Mouse (Mus musculus): Measurements from ENCODE around the gene 5730596B20Rik.

The 5730596B20Rik gene

DNA sequence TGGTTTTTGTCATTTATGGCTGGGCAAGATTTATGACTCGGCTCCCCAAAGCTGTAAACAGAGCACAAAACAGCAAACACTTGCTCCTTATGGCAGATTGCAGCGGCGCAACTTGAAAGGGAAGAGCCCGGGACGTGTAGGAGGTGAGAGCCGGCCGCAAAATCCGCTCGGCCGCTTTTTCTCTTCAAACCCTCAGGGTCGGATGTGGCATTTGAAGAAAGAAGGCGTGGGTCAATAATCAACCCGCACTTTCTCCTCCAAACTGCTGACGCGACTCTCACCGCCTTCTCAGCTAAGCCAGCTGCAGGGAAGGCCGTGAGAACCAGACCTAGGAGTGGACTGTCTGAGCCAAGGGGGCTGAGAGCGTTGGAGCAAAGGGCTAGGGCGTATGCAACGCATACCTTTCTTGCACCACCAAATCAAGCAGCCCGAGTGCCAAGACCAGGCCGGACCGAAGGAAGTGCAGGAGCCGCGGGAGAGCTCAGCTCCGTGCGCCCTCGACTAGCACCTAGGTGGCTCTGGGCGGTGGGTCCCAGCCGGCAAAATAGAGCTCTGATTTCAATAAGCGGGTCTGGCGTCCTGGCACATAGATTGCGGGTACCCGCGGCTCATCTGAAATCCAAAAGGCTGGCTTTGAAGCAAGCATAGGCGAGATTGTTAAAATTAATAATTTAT, at the start of gene 5730596B20Rik:
TSS of gene 5730596B20Rik (plus strand) at position 438 of the 675 bp plus-strand sequence.
- no peak for DNase-seq

GRCm38 (mm10) chr6:52137841-52138535, 39.3 kb upstream of the 5730596B20Rik start:
- DNase-seq = no peak

DNA sequence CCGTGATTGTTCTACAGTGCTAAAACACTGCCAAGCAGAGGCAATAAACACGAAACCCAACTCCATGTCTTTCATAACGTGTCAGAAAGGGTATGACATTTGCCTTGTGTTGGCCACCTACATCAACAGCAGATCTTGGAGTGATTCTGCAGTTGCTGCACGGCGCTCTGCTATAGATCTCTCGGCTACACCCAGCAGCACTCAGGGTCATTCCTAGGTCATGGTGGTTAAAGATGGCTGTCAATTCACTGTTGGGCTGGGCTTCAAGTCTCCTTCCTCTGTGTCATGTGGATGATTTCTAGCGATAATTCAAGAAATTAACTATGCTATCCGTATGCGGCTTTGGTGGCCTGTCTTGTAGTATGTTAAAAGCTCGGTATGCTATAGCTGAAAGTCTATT, 38.7 kb upstream of the 5730596B20Rik start:
- DNase-seq = no peak

- DNase-seq = no peak
Measured at GRCm38 (mm10) chr6:52139115-52139514, 38.2 kb upstream of the 5730596B20Rik start.

- no peak for DNase-seq
Measured at GRCm38 (mm10) chr6:52150401-52150966, 26.8 kb upstream of the 5730596B20Rik start.

- no peak for DNase-seq
Measured at GRCm38 (mm10) chr6:52151571-52151970, 25.7 kb upstream of the 5730596B20Rik start.

- no peak for DNase-seq
Measured at GRCm38 (mm10) chr6:52152226-52153193, 24.8 kb upstream of the 5730596B20Rik start.

- DNase-seq = no peak
Measured at GRCm38 (mm10) chr6:52153270-52153669, 24.0 kb upstream of the 5730596B20Rik start.

GRCm38 (mm10) chr6:52154044-52154443, 23.3 kb upstream of the 5730596B20Rik start:
- no peak for DNase-seq

- no peak for DNase-seq
Measured at GRCm38 (mm10) chr6:52155471-52155870, 21.8 kb upstream of the 5730596B20Rik start.

GRCm38 (mm10) chr6:52156551-52157200, 20.6 kb upstream of the 5730596B20Rik start:
- no peak for DNase-seq

DNA sequence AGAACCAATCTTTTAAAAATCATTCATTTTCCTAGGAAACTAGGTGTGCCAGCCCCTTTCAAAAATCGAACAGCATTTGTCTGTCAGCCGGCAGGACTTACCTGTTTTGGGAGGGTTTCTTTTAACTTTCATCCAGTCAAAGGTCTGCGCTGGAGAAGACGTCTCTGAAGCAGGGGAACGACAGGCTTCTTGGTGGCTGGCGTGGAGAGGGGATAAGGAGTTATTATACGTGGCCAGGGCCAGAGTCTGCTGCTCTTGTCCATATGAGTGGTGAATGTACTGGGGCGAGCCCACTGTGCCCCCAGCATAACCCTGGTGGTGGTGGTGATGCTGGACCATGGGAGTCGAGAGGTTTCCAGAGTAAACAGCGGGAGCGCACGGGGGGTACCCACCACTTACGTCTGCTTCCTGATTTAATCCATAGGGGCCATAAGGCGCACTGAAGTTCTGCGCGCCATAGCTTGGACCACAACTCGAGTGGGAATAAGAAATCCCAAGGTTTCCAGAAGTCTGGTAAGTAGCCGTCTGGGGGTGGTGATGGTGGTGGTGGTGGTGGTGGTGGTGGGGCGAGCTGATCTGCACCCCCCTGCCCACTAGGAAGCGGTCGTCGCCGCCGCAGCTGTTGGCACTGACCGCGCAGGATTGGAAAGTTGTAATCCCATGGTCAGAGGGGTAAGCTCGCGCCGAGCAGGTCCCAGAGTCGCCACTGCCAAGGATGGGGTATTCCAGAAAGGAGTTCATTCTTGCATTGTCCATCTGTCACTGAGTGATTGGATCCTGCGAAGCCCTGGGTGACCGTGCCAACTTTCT, 19.6 kb upstream of the 5730596B20Rik start:
- DNase-seq = no peak

DNA sequence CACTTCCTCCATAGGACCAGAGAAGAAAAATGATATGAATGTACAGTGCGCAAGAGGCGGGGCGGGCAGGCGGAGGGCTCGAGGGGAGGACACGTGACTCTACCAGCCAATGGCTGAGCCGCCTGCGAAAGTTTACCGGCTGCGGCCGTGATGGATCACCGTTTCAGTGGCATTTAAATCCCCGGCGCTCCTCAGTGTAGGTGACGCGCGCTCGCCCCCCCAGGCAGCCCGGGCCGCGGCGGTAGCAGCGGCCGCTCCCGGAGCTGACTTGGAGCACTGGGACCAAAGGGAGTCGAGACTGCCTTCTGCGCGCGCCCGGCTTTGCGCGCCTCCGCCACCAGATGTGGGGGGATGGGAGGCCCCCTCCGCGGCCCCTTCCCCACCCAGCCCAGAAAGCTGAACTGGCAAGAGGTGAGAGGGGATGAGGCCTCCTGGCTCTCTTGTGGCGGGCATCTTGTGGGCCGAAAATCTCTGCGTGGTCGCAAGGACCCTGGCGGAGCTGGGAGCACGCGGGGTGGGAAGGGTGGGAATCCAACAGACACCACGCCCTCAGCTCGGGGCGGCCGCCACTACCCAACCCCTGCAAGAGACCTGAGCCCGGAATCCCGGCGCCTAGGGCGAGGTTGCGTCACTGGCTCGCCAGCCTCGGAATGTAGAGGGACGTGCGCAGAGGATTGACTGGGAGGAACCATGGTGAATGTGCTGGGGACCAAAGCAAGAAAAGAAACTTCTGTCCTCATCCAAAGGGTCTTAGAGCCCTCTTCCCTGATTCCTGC, 18.8 kb upstream of the 5730596B20Rik start, which contains the start of gene Hoxa1:
TSS of gene Hoxa1 (minus strand) at position 42 of the 776 bp plus-strand sequence.
- DNase-seq = no peak

GRCm38 (mm10) chr6:52159164-52159761, 18.0 kb upstream of the 5730596B20Rik start:
- DNase-seq = no peak

- no peak for DNase-seq
Measured at GRCm38 (mm10) chr6:52159979-52160378, 17.3 kb upstream of the 5730596B20Rik start.

DNA sequence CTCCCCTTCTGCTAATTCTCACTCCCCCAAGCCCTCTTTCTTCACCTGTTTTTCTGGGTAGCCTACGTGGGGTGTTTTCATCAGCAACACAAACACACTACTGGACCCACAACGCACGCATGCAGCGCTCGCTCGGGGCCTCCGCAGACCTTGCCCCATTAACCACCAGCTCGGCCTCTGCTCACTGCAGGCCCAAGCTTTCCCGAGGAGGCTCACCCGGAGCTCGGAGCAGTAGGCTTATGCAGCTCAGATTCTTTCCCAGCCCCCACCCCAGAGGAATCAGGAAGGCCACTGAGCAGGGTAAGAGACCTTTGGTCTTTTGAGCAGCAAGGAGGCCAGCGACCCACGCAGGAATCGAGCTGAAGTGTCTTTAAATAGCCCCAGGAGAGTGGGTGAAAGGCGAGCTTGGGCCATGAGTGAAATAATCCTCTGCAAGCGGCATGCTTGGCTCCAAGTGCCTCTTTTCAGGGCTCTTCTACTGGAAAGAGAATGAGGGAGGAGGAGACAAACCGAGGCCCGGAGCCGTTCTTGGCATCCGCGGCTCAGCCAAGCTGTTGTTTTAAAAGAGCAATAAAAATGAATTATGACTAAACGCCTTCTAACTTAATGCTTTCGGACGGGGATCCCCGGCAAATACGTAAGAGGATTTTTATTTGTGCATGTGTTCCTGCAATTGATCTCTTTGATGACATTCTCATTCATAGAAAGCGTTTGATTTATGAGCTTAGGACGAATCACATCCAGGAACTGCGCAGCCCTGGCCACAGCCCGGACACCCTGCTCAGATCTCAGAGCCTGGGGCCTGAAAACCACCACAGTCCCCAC, 16.6 kb upstream of the 5730596B20Rik start:
- DNase-seq = no peak

GRCm38 (mm10) chr6:52161336-52162092, 15.8 kb upstream of the 5730596B20Rik start:
- no peak for DNase-seq

- no peak for DNase-seq
Measured at GRCm38 (mm10) chr6:52162093-52162380, 15.3 kb upstream of the 5730596B20Rik start.

Data from right cerebral cortex, postnatal 14 days (tissue).